Mouse (Mus musculus): ENCODE measurements at regions not wholly inside any gene's neighbourhood (a gene's known extent, or its start where the extent isn't known, plus 50 kb on each side); places are given as distances from the start of the nearest gene placed in this dataset.

DNA sequence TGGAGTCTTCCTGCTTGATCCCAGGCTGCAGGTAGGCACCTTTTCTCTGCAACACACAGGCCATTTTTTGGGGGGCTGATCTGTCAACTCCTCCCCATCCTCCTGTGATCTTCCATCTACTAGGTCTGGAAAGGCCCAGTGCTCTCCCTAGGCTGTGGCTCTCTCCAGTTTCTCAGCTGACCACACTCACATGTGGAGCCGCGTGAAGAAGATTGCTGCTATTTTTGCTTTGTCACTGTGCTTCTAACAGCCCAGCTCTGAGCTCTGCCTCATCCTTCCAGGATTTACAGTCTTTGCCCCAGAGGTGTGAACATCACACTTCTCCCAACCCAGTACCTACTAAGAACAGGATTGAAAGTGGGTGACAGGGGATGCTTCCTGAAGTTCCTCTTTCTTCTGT is 110.2 kb downstream of the Tmem121 start:
- no peak for TF ChIP-seq GATA1 (IDR thresholded peaks at IDR 0.05; ENCODE audit: borderline replicate concordance, low read length)
- TF ChIP-seq FLI1 (IDR thresholded peaks at IDR 0.05; ENCODE audit: low read length) = no peak
